In genomic region chr17:71227128-71227895, GRCm38 (mm10) we compare ENCODE assay signal across 21 mouse cellular contexts. TPM values are rescaled to one million over a fixed set of nuclear protein-coding genes. Genes with fewer than 3 reads are reported as not detected.
DNase-seq lines count a peak whose midpoint lies in the region; ATAC-seq and TF ChIP-seq lines count a peak whose summit lies in the region.
"Had no signal": no experiment of that assay in that cellular context is flagged by ENCODE, and none has a peak within 500 bp of the region (broad histone marks: within the 10 kb centered on the region; RNA-seq: fewer than 3 reads in every experiment).

No protein-coding gene starts in this region.

- H3K4me2 ChIP-seq in liver, postnatal 0 days (ENCODE audit: low read depth, low read length), result no peak overlapping the region
- H3K4me2 ChIP-seq in kidney, embryonic 16.5 days (replicated peaks; ENCODE audit: low read depth, low read length), result no peak overlapping the region
- H3K4me2 ChIP-seq: forebrain, embryonic 13.5 days; heart, embryonic 11.5 days; hindbrain, embryonic 13.5 days had no signal

- intact Hi-C loops in heart, adult 2 months (cut with DNase I), result no loop called here

- no peaks in the 10 kb centered on the region for H3K79me2 ChIP-seq in heart, adult 2 months (replicated peaks; ENCODE audit: control insufficient read depth, insufficient read depth, low read length)

- ATAC-seq in liver, postnatal 0 days, result no peak
- no peak for ATAC-seq in Patski
- no peak for ATAC-seq in kidney, embryonic 16.5 days (ENCODE audit: low FRiP score, low TSS enrichment)
- ATAC-seq: CD4-positive, CD25-positive, alpha-beta regulatory T cell, adult 4 months; forebrain, embryonic 13.5 days; forebrain, embryonic 16.5 days; hindbrain, embryonic 16.5 days had no signal

- peak; percentile 25; the same call in 1 of the 2 replicates for TF ChIP-seq CTCF in heart, adult 2 months (IDR thresholded peaks at IDR 0.05)
- TF ChIP-seq CTCF in liver, postnatal 0 days (IDR thresholded peaks at IDR 0.05; ENCODE audit: low read depth), result no peak
- peak; percentile 51 for TF ChIP-seq CTCF in Patski (IDR thresholded peaks at IDR 0.05)

- no peaks in the 10 kb centered on the region for H3K9me3 ChIP-seq in liver, postnatal 0 days (ENCODE audit: low read length)
- H3K9me3 ChIP-seq in kidney, embryonic 16.5 days (ENCODE audit: low read length), result no peaks in the 10 kb centered on the region
- H3K9me3 ChIP-seq: forebrain, embryonic 10.5 days; forebrain, embryonic 13.5 days; hindbrain, embryonic 13.5 days had no signal

- CTCF ChIA-PET in Patski (lab: Charles Lee), result interaction anchor here (1.0 kb wide), 2 partner anchors 14 to 18 kb away, joined by 3 read pairs; no protein-coding TSS in a partner anchor

- H3K9ac ChIP-seq in heart, adult 2 months (ENCODE audit: low read depth, low read length), result no peak overlapping the region
- no peak overlapping the region for H3K9ac ChIP-seq in liver, postnatal 0 days (replicated peaks)
- no peak overlapping the region for H3K9ac ChIP-seq in kidney, embryonic 16.5 days (replicated peaks; ENCODE audit: low read length)
- H3K9ac ChIP-seq: forebrain, embryonic 13.5 days; hindbrain, embryonic 13.5 days had no signal

- in situ Hi-C loops in Patski (cut with MboI; ENCODE audit: low pct_unique_long_range_greater_than_20kb), result no loop called here

- H3K27me3 ChIP-seq in heart, adult 2 months (ENCODE audit: control insufficient read depth, insufficient read depth, low read length), result no peaks in the 10 kb centered on the region
- H3K27me3 ChIP-seq in liver, postnatal 0 days (ENCODE audit: insufficient read depth, low read length), result no peaks in the 10 kb centered on the region
- H3K27me3 ChIP-seq in Patski, result no peaks in the 10 kb centered on the region
- H3K27me3 ChIP-seq in kidney, embryonic 16.5 days (ENCODE audit: insufficient read depth, low read length), result no peaks in the 10 kb centered on the region
- H3K27me3 ChIP-seq: forebrain, embryonic 13.5 days; hindbrain, embryonic 13.5 days had no signal

- no peaks in the 10 kb centered on the region for H3K4me1 ChIP-seq in heart, adult 2 months (ENCODE audit: control insufficient read depth, insufficient read depth, low read length)
- no peaks in the 10 kb centered on the region for H3K4me1 ChIP-seq in liver, postnatal 0 days (ENCODE audit: insufficient read depth)
- H3K4me1 ChIP-seq in kidney, embryonic 16.5 days (ENCODE audit: insufficient read depth, low read length), result peaks cover 3% of the 10 kb centered on the region; the same call in 1 of the 2 replicates
- H3K4me1 ChIP-seq: forebrain, embryonic 10.5 days; forebrain, embryonic 13.5 days had no signal

- no peak overlapping the region for H3K4me3 ChIP-seq in heart, adult 2 months
- no peak overlapping the region for H3K4me3 ChIP-seq in liver, postnatal 0 days (ENCODE audit: low read depth, low read length)
- H3K4me3 ChIP-seq in kidney, embryonic 16.5 days (ENCODE audit: low read length), result no peak overlapping the region
- H3K4me3 ChIP-seq: forebrain, embryonic 10.5 days; forebrain, embryonic 13.5 days; hindbrain, embryonic 13.5 days had no signal

- no peak for TF ChIP-seq EP300 in heart, adult 2 months (IDR thresholded peaks at IDR 0.05; ENCODE audit: insufficient read depth, low read depth, low read length)
- no peak for TF ChIP-seq EP300 in liver, postnatal 0 days (IDR thresholded peaks at IDR 0.05; ENCODE audit: low read depth)

- POLR2A ChIA-PET in Patski (lab: Charles Lee), result no interaction called here

- no peaks in the 10 kb centered on the region for H3K36me3 ChIP-seq in heart, adult 2 months (ENCODE audit: control insufficient read depth, insufficient read depth, low read length)
- peaks cover 79% of the 10 kb centered on the region for H3K36me3 ChIP-seq in liver, postnatal 0 days (replicated peaks; ENCODE audit: insufficient read depth, low read length)
- H3K36me3 ChIP-seq in kidney, embryonic 16.5 days (ENCODE audit: insufficient read depth, low read length), result peaks cover 24% of the 10 kb centered on the region

- no peak overlapping the region for H3K27ac ChIP-seq in heart, adult 2 months
- no peak overlapping the region for H3K27ac ChIP-seq in liver, postnatal 0 days (ENCODE audit: low read depth)
- no peak overlapping the region for H3K27ac ChIP-seq in kidney, embryonic 16.5 days (ENCODE audit: low read length)
- H3K27ac ChIP-seq: forebrain, embryonic 10.5 days; forebrain, embryonic 13.5 days; hindbrain, embryonic 13.5 days had no signal

- no peak for TF ChIP-seq POLR2A in heart, adult 2 months (IDR thresholded peaks at IDR 0.05; ENCODE audit: insufficient read depth, low read depth, low read length)

- DNase-seq in heart, adult 2 months, result no peak
- DNase-seq in heart, adult 18-20 months, result no peak
- DNase-seq in liver (peak; percentile 0), 3T3-L1 (ENCODE audit: low read depth, low spot score) (peak; percentile 14), Patski (ENCODE audit: low read depth, low spot score) (no peak)
- no peak for DNase-seq in liver, postnatal 0 days
- DNase-seq: adrenal gland, postnatal 10 days; adrenal gland, postnatal 36 days; cerebellum, adult 18-20 months; cerebellum, adult 9-10 months; cerebellum, postnatal 14 days; gastrocnemius, postnatal 10 days; gastrocnemius, postnatal 36 days had no signal

- 88% methylated on average over 9 of the region's 9 CpGs for WGBS in heart, adult 2 months
- 80% methylated on average over 9 of the region's 9 CpGs for WGBS in liver, postnatal 0 days (ENCODE audit: insufficient replicate concordance)
- 85% methylated on average over 9 of the region's 9 CpGs for WGBS in kidney, embryonic 16.5 days

RNA-seq across cellular contexts. Expression of gene Lpin2, which starts 45.0 kb away (rescaled TPM):
- total RNA-seq in heart, adult 2 months (2021), result 10 to 100 TPM in 1 of 2 experiments, 1 to 10 TPM in 1; 6.0 to 13.1 TPM
- 3.4 and 4.7 TPM in 2 replicates for polyA plus RNA-seq in heart, adult 2 months (2012; rRNA removed)
- total RNA-seq in heart, adult 18-20 months (2021), result 10 to 100 TPM; 14.6 to 19.1 TPM
- 34.0 and 44.5 TPM in 2 replicates for polyA plus RNA-seq in liver, postnatal 0 days (2015; fragmentation: Nextera tagmentation; extraction: Ambion mirVana)
- 39.0 TPM for polyA plus RNA-seq in Patski (2021)
- polyA plus RNA-seq in kidney, embryonic 16.5 days (2015; fragmentation: Nextera tagmentation; extraction: Ambion mirVana), result 65.8 and 78.4 TPM in 2 replicates

Comparison
In these comparisons a context has a peak if more than half of its experiments do, and no peak if none do; other contexts are left out.
1. DNase-seq: peak in liver (single experiment) and 3T3-L1 (single experiment); none in heart, adult 2 months (0 of 2), heart, adult 18-20 months (0 of 2), liver, postnatal 0 days (single experiment) and Patski (single experiment).